Mouse (Mus musculus) C2C12 (cell line): ENCODE data around the gene Casp4.

ENCODE experiments used
- CTCF ChIP-seq: IDR thresholded peaks from one replicate; pipeline ENCODE4 v1.5.1; 2011; ENCODE audit not compliant: control insufficient read depth, insufficient read depth, insufficient read length
- MYOD1 ChIP-seq: IDR thresholded peaks from one replicate; pipeline ENCODE4 v1.6.1; 2011; ENCODE audit warnings: low read depth; ENCODE audit not compliant: control insufficient read depth, insufficient read length
- MYOG ChIP-seq: IDR thresholded peaks from one replicate; pipeline ENCODE4 v1.6.1; 2011; ENCODE audit not compliant: control insufficient read depth, insufficient read length; ENCODE audit errors: extremely low read depth

GRCm38 (mm10) chr9:5356801-5357200 is 48.2 kb downstream of the Casp4 start:
- TF ChIP-seq CTCF (no peak), MYOD1 (no peak), MYOG (no peak)
